Mouse (Mus musculus): ENCODE results near the gene Jakmip3. TPM values are rescaled to one million over a fixed set of nuclear protein-coding genes. Genes with fewer than 3 reads are reported as not detected.

Jakmip3 gene
- polyA plus RNA-seq (2011; ENCODE audit: insufficient read depth, insufficient read length, low replicate concordance, missing spikeins) = not detected in 2 replicates

DNA sequence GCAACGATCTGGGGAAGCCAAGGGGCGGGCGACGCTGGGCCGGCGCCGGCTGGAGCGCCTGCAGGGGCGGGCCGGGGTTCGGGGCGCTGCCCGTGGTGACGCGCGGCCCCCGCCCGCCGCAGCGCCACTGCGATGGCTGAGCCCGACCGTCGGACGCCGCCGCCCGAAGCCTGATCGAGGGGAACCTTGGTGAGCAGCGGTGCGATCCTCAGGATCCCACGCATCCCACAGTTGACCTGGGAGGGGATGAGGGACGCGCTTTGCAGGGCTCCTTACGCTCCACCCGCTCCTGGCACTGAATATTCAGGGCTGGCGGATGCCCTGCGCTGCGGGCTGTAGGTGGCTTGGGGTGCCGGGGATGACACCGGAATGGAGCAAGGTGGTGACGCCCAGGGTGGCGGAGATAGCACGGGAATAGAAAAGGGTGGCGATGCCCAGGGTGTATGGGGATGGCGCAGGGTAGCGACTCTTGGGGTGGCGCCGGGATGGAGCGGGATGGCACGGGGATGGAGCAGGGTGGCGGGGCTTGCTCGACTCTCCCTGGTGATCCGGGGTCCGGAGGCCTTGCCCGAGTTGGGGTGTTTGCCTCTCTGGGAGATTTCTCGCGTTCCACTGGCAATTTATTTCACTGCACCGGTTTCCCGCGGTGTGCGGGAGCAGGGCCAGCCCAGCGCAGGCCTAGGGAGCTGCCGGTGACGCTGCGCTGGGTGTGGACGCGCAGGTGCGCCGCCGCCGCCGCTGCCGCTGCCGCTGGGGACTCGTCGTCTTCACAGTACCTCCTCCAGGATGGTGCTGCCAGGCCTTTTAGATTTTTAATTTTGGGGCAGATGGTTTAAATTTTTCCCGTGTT is at the start of gene Jakmip3:
Gene Jakmip3, plus strand, starts transcription at position 119 of the 850 bp plus-strand sequence.
- no peak within 1 kb of the TSS for H3K4me3 ChIP-seq (replicated peaks; ENCODE audit: control insufficient read depth, low read depth, low read length)
- TF ChIP-seq POLR2A (IDR thresholded peaks at IDR 0.05; ENCODE audit: borderline replicate concordance, control insufficient read depth, low read depth, low read length) (no peak), CTCF (IDR thresholded peaks at IDR 0.05; ENCODE audit: control insufficient read depth, insufficient read depth, low read length) (no peak)
- no peaks in the 10 kb centered on the region for H3K4me1 ChIP-seq (ENCODE audit: control insufficient read depth, insufficient read depth, low read length)
- 4% methylated on average over 78 of the region's 78 CpGs for WGBS
- H3K27ac ChIP-seq (ENCODE audit: control insufficient read depth, insufficient read depth, low read depth, low read length, poor library complexity) = no peak within 1 kb of the TSS; the same call in 1 of the 2 replicates

DNA sequence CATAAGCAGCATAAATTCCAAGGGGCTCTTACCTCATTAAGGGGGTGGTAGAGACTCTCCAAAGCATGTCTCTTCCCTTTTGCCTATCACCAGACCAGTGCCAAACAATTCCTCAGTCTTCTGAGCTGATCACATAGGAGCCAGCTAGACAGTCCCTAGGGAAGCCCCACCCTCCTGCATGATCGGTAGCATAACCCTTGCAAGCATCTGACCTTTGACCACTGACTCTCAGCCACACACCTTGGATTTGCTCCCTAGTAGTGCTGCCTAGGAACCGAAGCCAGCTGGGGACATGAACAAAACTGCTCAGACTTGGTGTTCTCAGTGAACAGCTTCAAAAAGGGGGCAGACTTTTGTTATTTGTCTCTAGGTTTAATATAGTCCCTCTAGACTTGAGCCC is 42.4 kb upstream of the Jakmip3 start:
- TF ChIP-seq CTCF (IDR thresholded peaks at IDR 0.05; ENCODE audit: control insufficient read depth, insufficient read depth, low read length) (no peak), POLR2A (IDR thresholded peaks at IDR 0.05; ENCODE audit: borderline replicate concordance, control insufficient read depth, low read depth, low read length) (no peak)
- H3K27ac ChIP-seq (ENCODE audit: control insufficient read depth, insufficient read depth, low read depth, low read length, poor library complexity) = no peak overlapping the region
- 87% methylated on average over 2 of the region's 2 CpGs for WGBS
- no peaks in the 10 kb centered on the region for H3K4me1 ChIP-seq (ENCODE audit: control insufficient read depth, insufficient read depth, low read length)
- no peak overlapping the region for H3K4me3 ChIP-seq (replicated peaks; ENCODE audit: control insufficient read depth, low read depth, low read length)

GRCm38 (mm10) chr7:138898743-138899142 is 41.8 kb upstream of the Jakmip3 start:
- Histone ChIP-seq H3K4me3 (replicated peaks; ENCODE audit: control insufficient read depth, low read depth, low read length) (no peak overlapping the region), H3K4me1 (ENCODE audit: control insufficient read depth, insufficient read depth, low read length) (no peaks in the 10 kb centered on the region), H3K27ac (ENCODE audit: control insufficient read depth, insufficient read depth, low read depth, low read length, poor library complexity) (no peak overlapping the region)
- no peak for TF ChIP-seq POLR2A (IDR thresholded peaks at IDR 0.05; ENCODE audit: borderline replicate concordance, control insufficient read depth, low read depth, low read length)
- TF ChIP-seq CTCF (IDR thresholded peaks at IDR 0.05; ENCODE audit: control insufficient read depth, insufficient read depth, low read length) = no peak
- WGBS = 86% methylated on average over 4 of the region's 4 CpGs

DNA sequence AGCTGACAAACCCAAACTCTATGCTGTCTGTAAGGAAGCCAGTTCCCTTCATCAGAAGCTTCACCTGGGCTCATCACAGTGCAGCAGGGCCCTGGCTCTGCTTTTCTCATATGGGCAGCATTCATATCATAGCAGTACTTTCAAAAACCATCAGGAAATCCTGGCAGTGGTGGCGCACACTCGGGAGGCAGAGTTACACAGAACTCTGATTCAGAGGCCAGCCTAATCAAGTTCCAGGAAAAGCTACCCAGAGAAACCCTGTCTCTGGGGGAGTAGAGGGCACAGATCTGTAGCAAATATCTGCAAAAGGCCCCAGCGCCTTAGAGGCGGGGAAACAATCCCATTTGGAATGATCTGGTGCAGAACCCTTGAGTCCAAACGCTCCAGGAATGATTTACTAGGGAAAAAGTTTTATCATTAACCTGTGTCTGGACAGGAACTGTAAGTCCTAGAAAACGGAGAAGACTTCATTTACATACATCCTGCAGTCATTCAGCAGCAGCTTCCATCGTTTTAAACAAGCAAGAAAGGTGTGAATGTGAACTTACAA is 36.6 kb upstream of the Jakmip3 start:
- H3K4me1 ChIP-seq (ENCODE audit: control insufficient read depth, insufficient read depth, low read length) = no peaks in the 10 kb centered on the region; the same call in 1 of the 2 replicates

GRCm38 (mm10) chr7:138906441-138906840 is 34.1 kb upstream of the Jakmip3 start:
- Histone ChIP-seq H3K4me3 (replicated peaks; ENCODE audit: control insufficient read depth, low read depth, low read length) (no peak overlapping the region), H3K4me1 (ENCODE audit: control insufficient read depth, insufficient read depth, low read length) (no peaks in the 10 kb centered on the region; the same call in 1 of the 2 replicates), H3K27ac (ENCODE audit: control insufficient read depth, insufficient read depth, low read depth, low read length, poor library complexity) (no peak overlapping the region)
- WGBS = 65% methylated on average over 1 of the region's 1 CpGs
- TF ChIP-seq POLR2A (IDR thresholded peaks at IDR 0.05; ENCODE audit: borderline replicate concordance, control insufficient read depth, low read depth, low read length) (no peak), CTCF (IDR thresholded peaks at IDR 0.05; ENCODE audit: control insufficient read depth, insufficient read depth, low read length) (no peak)

More for the DNA sequence above, 36.6 kb upstream of the Jakmip3 start:
- Histone ChIP-seq H3K4me3 (replicated peaks; ENCODE audit: control insufficient read depth, low read depth, low read length) (no peak overlapping the region), H3K27ac (ENCODE audit: control insufficient read depth, insufficient read depth, low read depth, low read length, poor library complexity) (no peak overlapping the region)
- TF ChIP-seq CTCF (IDR thresholded peaks at IDR 0.05; ENCODE audit: control insufficient read depth, insufficient read depth, low read length) (no peak), POLR2A (IDR thresholded peaks at IDR 0.05; ENCODE audit: borderline replicate concordance, control insufficient read depth, low read depth, low read length) (no peak)
- WGBS = 59% methylated on average over 7 of the region's 7 CpGs

DNA sequence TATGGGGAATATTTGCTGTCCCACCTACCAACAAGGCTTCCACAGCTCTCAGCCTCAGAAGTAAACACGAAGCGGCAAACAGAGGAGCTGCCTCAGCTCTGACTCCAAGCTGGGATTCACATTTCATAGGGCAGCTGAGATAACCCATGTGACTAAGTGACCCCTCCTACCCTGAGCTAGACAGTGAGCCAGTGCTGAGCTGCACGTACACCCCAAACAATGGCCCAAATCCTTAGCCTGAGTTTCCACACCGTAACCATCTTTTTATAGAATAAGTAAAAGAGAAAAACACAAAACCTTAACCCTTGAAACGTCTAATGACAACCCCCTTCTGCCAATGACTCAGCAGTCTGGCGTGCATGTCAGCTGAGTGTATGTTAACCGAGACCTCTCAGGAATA is 33.5 kb upstream of the Jakmip3 start:
- no peak overlapping the region for H3K27ac ChIP-seq (ENCODE audit: control insufficient read depth, insufficient read depth, low read depth, low read length, poor library complexity)
- TF ChIP-seq CTCF (IDR thresholded peaks at IDR 0.05; ENCODE audit: control insufficient read depth, insufficient read depth, low read length) = no peak
- no peak for TF ChIP-seq POLR2A (IDR thresholded peaks at IDR 0.05; ENCODE audit: borderline replicate concordance, control insufficient read depth, low read depth, low read length)
- 31% methylated on average over 7 of the region's 7 CpGs for WGBS
- H3K4me1 ChIP-seq (ENCODE audit: control insufficient read depth, insufficient read depth, low read length) = no peaks in the 10 kb centered on the region; the same call in 1 of the 2 replicates
- no peak overlapping the region for H3K4me3 ChIP-seq (replicated peaks; ENCODE audit: control insufficient read depth, low read depth, low read length)

- TF ChIP-seq CTCF (IDR thresholded peaks at IDR 0.05; ENCODE audit: control insufficient read depth, insufficient read depth, low read length) = no peak
- 85% methylated on average over 5 of the region's 5 CpGs for WGBS
- Histone ChIP-seq H3K27ac (ENCODE audit: control insufficient read depth, insufficient read depth, low read depth, low read length, poor library complexity) (no peak overlapping the region), H3K4me3 (replicated peaks; ENCODE audit: control insufficient read depth, low read depth, low read length) (no peak overlapping the region), H3K4me1 (ENCODE audit: control insufficient read depth, insufficient read depth, low read length) (no peaks in the 10 kb centered on the region; the same call in 1 of the 2 replicates)
These were observed 32.6 kb upstream of the Jakmip3 start for GRCm38 (mm10) chr7:138907976-138908375.

DNA sequence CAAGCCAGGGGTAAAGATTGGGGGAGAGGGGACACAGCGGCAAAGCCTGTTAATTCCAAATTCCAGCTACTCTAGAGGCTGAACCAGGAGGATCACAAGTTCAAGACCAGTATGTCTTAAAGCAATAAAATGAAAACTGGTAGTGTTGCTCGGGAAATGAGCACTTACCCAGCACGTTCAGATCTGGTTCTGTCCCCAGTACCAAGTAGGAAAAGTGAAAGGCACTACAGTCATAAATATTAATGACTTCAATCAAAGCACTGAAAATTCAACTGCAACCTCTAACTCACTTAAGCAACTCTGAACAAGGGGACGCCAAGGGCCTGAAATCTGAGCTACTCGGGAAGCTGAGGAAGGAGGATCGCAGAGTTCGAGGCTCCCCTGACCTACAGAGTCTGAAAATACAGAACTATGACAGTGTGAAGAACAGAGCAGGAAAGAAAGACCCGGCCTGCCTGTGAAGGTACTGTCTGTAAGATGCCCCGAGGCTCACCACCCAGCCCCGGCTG is 31.7 kb upstream of the Jakmip3 start:
- peak overlapping the region; percentile 97 for H3K4me3 ChIP-seq (replicated peaks; ENCODE audit: control insufficient read depth, low read depth, low read length)
- TF ChIP-seq CTCF (IDR thresholded peaks at IDR 0.05; ENCODE audit: control insufficient read depth, insufficient read depth, low read length) = no peak
- no peak for TF ChIP-seq POLR2A (IDR thresholded peaks at IDR 0.05; ENCODE audit: borderline replicate concordance, control insufficient read depth, low read depth, low read length)
- WGBS = 11% methylated on average over 10 of the region's 10 CpGs
- peak overlapping the region; percentile 70; the same call in 1 of the 2 replicates for H3K27ac ChIP-seq (ENCODE audit: control insufficient read depth, insufficient read depth, low read depth, low read length, poor library complexity)
- H3K4me1 ChIP-seq (ENCODE audit: control insufficient read depth, insufficient read depth, low read length) = no peaks in the 10 kb centered on the region; the same call in 1 of the 2 replicates

Measured in bone marrow, adult 2 months (tissue).